Mouse (Mus musculus) cerebellum, adult (tissue): ENCODE measurements around the gene E330021D16Rik.
A peak's percentile ranks its signal among the peaks of the same experiment; 100 is the strongest.

Source experiments
- ATAC-seq: cut with Nextera tagmentation; 2 replicates; pipeline ENCODE4 v1.9.2; 2017; ENCODE audit warnings: mild to moderate bottlenecking, moderate library complexity, mixed read lengths; ENCODE audit not compliant: insufficient number of reproducible peaks, low FRiP score, low TSS enrichment

E330021D16Rik gene

DNA sequence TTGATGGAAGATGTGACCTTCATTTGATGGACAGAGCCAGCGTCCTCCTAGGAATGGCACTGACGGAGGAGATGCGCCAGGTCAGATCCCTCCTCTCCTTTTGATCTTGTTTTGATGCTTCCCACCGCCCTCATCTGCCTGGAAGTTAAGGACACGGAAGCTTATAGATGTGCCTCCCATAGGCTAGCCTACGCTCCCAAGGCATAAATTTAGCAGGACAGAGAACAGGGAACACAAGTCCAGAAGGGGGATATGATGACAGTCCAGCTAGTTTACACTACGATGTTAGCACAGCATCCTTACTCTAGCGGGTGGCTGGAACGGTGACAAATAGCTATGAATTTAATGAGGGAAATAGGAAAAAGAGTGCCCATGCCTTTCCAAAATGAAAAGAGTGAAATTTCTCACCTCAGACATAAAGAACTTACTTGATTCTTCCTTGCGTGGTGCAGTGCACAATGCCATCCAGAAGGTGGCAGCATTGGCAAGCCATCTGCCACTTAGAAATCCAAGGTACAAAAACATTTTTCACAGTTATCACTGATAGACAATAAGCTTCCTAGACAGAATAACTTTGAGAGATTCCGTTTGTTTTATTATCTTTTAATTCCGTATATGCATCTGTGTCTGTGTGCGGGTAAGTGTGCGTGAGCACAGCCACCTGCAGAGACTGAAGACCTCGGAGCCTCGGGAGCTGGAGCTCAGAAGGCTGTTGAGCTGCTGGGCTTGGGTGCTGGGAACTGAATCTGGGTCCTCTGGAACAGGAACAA is 6.9 kb upstream of the E330021D16Rik start:
- no peak for ATAC-seq

DNA sequence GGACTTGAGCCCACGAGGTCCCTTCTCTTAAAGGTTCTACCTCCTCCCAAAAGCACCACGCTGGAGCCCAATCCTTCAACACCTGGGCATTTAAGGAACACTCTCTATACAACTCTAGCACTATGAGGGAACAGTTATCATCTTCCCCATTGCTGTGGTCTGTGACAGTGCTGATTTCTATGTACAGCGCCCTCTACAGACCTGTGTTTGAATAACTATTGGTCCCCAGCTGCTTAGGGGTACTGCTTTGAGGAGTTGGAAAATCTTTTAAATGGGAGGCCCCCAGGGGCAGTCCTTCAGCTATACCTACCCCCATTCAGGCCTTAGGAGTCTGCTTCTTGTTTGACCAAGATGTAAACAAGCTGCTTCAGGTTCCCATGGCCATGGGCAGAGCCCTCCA is 5.7 kb upstream of the E330021D16Rik start:
- no peak for ATAC-seq

DNA sequence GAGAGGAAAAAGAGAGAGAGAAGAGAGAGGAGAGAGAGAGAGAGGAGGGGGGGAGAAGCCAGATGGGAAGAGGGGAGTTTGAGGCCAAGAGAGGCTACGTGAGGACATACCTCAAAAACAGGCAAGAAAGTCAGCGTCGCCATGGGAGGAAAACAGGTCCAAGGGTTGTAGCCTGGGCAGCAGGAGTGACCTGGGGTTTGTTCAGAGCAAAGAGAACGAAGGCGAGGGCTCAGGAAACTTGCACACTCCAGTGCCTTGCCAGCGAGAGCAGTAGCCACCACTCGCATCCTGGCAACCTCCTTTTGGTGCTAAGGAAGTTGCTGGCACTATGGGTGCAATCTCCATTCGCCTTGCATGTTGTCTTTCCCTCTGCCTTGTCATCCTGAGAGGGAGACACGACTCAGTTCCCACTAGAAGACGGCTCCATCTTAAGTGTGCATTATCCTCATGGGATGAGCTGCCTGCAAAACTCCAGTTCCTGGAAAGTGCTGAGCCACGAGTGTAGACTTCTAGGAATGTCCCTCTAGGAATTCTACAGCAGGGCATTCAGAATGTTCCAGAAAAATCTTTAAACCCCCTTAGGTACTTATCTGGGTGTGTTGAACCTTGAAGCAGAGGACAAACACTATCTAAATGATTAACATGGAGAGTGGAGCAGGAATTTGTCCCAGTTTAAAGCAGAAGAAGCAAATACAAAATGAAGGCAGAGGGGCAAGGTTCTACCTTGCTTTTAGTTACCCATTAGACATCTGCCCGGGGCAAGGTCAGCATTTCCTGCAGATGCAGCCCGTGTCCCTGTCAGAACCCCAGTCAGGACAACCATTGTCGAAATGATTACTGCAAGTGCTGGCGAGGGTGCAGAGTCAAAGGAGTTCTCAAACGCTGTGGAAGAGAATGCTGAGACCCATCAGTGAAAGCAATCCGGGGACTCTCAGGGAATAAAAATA is 3.8 kb upstream of the E330021D16Rik start:
- no peak for ATAC-seq

DNA sequence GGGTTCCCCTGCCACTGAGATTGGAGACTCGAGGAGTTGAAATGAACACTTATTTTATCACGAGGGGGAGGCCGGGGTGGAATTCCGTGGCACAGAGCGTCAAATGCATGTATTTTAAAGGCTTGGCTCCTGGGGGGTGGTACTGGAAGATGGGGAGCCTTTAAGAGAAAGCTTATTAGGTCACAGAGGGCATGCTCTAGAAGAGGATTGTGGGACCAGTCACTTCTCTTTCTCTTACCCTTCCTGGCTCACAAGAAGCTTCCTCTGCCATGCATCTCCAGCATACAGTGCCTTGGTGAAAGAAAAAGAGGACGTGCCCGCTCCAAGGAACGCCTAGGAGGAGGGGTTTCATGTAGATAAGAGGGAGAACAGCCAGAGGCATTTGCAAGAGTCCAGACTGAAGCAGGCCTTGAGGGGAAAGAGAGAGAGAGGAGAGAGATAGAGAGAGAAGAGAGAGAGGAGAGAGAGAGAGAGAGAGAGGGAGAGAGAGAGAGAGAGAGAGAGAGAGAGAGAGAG is 3.0 kb upstream of the E330021D16Rik start:
- no peak for ATAC-seq

DNA sequence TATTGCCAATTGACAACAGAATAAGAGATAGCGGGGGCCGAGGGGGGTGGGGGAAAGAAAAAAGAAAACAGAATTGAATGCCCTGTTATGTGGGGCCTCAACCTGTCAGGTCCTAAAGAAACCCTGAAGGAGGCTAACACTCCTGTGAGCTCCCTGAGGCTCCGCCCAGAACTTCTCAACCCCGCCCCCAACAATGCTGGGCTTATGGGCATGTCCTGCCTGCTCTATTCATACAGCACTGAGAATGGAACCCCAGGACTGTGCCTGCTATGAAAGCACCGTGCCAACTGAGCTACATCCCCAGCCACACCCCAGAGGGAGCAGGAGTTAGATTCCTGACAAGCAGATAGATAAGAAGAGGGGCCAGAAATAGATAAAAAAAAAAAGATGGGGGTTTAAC is 2.5 kb upstream of the E330021D16Rik start:
- ATAC-seq, result no peak

DNA sequence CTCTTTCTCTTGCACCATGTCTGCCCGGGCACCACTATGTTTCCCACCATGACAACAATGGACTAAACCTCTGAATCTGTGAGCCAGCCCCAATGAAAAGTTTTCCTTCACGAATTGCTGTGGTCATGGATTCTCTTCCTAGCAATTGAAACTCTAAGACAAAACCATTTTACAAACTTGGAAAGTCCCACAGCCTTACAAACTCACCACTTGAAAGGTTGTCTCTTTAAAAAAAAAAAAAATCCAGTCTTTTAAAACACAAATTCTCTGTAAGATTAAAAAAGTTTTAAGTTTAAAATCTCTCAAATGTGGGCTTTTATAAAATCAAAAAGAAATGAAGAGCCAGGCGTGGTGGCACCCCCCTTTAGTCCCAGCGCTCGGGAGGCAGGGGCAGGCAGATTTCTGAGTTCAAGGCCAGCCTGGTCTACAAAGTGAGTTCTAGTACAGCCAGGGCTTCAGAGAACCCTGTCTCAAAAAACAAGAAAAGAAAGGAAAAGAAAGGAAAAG is 1.5 kb downstream of the E330021D16Rik start:
- no peak for ATAC-seq

DNA sequence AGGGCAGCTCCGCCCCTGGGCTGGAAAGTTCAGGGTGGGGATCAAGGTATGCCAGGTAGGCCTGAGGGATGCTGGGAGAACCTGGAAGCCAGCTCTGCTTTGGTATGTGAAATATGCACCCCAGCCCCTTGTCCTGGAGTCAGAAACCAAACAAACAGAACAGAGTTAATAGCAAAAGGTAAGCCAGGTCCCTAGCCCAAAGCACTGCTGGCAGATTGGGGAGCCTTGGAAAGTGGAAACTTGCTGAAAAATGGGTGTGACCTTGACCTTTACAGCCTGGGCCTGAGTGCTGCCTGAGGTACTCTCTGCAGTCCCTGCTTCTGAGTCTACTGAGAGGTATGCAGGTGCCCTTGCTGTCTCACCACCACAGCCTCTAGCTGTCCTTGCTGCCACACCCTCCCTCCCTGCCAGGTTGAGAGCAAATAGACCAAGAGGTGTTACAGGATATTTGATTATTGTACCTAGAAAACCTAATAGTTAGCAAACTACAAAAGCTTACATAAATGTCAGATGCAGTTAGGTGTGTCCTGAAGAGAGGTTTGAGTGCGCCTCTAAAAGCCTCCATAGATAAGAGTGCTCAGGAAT is 7.7 kb downstream of the E330021D16Rik start:
- ATAC-seq, result no peak

DNA sequence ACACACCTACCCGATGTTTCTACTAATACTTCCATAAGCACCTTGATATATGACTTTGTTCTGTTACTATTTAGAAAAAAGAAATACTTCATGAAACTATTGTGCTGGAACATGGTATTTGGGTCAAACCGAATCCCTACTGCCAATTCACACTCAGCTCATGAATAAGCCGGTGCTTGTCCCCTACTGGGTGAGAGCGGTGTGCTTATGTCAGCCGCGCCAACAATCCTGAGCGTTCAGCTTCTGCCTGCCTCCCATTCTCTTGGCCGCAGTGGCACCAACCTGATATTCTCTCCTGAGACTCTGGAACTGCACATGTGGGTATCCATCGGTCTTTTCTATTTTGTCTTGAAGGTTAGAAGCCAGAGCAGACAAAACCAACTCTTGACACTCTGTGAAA is 18.5 kb downstream of the E330021D16Rik start:
- no peak for ATAC-seq

DNA sequence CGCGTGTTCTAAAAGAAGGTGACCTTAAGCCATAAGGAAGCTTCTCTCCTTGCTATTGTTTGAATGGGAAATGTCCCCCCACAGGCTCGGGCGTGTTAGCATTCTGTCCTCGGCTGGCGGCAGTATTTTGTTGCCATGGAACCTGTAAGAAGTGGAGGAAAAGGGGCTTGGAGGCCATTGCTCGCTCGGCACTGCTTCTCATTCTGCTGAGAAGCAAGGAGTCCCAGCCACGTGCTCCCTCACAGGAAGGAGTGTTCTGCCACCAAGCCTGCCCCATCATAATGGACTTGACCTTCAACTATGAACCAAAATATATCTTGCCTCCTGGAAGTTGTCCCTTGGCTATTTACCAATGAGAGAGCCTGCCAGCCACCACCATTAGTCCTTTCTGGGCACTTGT is 25.1 kb downstream of the E330021D16Rik start:
- no peak for ATAC-seq

DNA sequence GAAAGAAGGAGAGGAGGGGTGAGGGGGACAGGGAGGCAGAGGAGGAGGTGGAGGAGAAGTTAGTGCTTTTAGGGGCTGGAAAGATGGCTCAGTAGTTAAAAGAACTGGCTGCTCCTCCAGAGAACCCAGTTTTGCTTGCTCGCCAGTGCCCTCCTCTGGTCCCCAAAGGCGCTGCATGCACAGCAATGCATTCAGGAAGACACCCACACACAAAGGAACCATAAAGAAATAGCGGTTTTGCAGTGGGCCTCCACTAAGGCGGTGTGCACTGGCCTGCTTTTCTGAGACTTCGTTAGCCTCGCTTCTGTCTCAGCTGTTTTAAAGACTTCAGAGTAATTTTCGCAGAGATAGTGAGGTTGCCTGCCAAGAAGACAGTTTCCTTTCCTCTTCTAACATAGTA is 30.1 kb downstream of the E330021D16Rik start:
- no peak for ATAC-seq

DNA sequence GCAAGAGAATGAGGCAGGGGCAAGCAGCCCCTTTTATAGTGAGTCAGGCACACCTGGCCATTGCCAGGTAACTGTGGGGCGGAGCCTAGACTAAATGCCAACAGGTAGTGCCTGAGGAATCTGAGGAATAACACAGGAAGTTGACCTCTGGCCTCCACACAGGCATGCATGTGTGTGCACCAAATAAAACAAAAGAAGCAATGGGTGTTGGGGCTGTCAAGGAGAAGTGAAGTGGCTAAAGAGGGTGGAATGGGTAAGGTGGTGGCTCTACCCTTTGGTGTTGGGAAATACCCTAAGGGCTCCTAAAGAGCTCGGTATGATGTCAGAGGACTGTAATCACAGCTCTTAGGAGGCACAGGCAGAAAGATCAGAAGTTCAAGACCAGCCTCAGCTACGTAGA is 32.2 kb downstream of the E330021D16Rik start:
- ATAC-seq, result no peak

DNA sequence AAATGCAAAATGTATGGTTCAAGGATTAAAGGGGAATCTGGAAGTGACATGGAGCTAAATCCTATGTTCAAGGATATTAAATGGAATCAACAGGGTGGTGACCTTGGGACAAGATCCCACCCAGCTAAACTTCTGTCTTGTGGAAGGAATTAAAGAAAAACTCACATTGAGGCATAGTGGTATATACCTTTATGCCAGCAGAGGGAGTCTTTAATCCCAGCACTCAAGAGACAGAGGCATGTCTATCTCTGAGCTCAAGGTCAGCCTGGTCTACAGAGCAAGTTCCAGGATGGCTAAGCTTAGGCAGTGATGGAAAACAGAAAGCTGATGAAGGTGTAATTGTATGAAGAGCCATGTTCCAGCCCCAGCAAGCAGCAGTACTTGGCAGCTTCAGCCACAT is 39.3 kb downstream of the E330021D16Rik start:
- ATAC-seq, result no peak

DNA sequence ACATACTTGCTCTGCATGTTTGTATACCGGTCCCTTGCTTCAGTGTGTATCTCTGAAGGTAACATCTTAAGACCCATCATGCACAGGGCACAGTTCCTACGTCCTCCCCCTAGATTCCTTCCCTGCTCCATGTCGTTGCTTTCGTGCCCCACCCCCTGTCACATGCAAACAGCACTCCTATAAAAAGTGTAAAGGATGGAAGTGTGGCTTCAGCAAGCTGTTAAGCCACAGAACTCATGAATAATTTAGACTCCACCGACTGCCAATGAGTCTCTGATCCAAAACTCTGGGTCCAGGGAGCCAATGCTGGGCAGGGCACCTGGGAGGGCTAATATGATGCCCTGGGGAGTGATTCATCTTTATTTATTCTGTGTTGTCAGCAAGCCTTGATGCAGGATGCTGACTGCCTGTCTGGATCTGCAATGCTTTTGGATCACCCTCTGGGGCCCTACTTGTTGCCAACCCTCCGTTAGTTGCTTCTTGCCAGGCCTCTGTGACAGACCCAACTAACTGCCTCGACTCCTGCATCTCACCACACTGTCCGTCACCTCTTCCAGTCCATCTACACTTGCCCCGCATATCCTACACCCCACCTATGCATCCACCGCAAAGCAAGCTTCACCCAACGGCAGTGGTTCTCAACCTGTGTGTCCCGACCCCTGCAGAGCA is 50.8 kb downstream of the E330021D16Rik start:
- ATAC-seq, result no peak

DNA sequence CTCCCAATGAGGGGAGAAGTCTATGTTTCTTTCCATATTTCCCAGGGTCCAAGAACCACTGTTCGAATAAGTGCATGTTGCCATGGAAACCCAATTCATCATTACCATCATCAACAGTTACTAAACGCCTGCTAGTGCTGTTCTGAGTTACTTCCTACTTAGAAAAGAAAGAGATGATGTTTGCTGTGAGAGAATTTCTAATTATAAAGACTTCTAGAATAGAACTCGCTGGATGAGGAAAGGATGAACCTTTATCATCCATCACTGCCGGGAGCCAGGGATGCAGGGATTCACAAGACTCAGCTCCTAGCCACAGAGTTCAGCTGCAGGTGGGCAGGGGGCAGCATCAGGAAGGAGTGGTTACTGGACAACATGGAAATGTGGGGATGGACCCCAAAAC is 51.4 kb downstream of the E330021D16Rik start:
- no peak for ATAC-seq

DNA sequence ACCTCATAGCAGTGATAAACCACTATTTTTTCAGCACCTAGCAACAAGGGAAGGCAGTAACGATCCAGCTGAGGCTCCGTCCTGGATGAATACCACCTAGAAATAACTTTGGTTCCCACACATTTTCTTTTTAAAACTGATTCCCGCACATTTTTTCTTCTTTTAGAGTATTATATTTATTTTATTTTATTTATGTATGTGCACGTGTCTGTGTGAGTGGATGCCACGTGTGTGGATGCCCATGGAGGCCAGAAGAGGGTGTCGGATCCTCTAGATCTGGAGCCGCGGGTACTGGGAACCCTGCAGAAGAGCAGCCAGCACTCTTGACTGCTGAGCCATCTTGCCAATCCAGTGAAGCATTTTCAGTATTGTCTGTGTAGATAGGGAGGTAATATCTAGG is 52.1 kb downstream of the E330021D16Rik start:
- ATAC-seq, result no peak

DNA sequence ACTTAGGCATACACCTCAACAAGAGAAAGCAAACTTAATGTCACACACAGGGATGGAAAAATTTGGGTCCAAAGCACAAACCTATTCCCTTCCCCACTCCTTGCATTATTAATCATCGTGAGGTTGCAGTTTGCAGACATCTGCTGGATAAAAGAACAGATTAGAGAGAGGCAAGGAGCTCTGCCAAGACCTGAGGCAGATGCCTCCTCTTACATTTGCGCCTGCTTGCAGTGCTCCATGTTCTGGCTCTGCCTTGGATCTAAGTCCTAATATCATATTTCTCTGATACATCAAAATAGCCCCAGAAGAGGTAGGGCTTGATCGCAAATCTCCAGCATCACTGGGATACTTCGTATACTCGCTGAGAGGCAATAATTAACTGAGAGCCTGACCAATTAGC is 56.9 kb downstream of the E330021D16Rik start:
- no peak for ATAC-seq

DNA sequence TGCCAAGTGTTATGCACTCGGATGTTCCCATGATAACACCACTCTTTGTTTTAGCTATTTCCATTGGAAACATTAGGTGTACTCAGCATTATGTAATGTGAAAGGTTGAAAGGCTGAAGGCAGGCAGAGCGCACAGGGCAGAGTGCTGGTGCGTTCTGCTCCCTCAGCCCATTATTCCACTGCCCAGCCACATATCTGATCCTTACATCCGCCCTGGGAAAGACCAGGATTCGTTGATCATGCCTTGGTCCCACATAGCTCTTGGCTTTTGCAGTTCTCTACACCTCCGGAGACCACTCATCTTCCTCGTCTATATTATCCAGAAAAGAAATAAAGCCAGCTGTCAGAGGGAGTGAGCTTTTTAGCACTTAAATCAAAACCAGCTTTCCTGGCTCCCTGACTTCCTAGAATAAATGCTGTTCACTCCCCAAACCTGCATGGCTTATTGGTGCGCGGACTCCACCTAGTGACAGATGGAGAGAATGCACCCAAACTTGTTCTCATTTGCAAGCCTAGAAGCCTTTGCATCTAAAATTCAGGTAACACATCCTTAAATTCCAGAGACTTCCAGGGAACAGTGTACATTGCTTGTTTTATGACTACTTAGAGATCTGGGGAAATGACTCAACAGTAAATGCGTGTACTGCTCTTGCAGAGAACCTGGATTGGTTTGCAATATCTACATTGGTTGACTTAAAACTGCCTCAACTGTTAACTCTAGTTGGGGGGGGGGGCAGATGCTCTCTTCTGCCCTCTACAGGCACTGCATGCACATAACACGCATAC is 61.8 kb downstream of the E330021D16Rik start:
- ATAC-seq, result peak; percentile 45; the same call in 1 of the 2 replicates
